Mouse (Mus musculus) liver, postnatal 0 days (tissue): ENCODE data around the gene Klf7.

Experiments used
- CTCF ChIP-seq: sonication (generic); IDR thresholded peaks from 2 replicates; pipeline ENCODE4 v1.5.1; 2016; ENCODE audit warnings: antibody characterized with exemption, low read depth
- EP300 ChIP-seq: IDR thresholded peaks from 2 replicates; pipeline ENCODE4 v1.6.1; 2016; ENCODE audit warnings: antibody characterized with exemption, low read depth, mild to moderate bottlenecking

DNA sequence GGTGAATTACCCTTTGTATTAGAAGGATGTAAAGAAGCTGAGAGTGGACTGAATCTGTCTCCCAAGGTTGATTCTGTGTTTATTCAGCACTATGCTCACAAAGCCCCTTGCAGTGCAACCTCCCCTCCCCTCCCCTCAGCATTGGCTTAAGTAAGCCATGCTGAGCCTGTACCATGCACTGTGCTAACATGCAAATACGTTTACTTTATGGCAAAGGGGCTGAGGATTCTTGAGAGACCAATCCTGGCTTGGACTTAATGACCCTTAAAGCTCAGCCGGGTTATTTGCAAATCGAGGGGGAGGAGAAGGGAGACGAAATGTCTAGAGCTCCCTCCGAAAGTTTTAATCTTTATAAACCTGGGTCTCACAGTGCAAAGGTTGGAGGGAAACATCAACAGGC lies 16.0 kb downstream of the Klf7 start:
- TF ChIP-seq CTCF (no peak), EP300 (no peak)
